Mouse (Mus musculus): ENCODE measurements at regions not wholly inside any gene's neighbourhood (a gene's known extent, or its start where the extent isn't known, plus 50 kb on each side); places are given as distances from the start of the nearest gene placed in this dataset.

- DNase-seq, result no peak
These were observed 222.7 kb downstream of the Fam84b start for GRCm38 (mm10) chr15:60630756-60631402.

- no peak for DNase-seq
These were observed 234.8 kb downstream of the Fam84b start for GRCm38 (mm10) chr15:60618801-60619200.

GRCm38 (mm10) chr15:60617371-60617770, 236.2 kb downstream of the Fam84b start:
- DNase-seq, result no peak

GRCm38 (mm10) chr15:60601885-60602284, 251.7 kb downstream of the Fam84b start:
- DNase-seq, result no peak

- no peak for DNase-seq
These were observed 276.5 kb downstream of the Fam84b start for GRCm38 (mm10) chr15:60577084-60577483.

- DNase-seq, result no peak
These were observed 287.3 kb downstream of the Fam84b start for GRCm38 (mm10) chr15:60566267-60566666.

- no peak for DNase-seq
These were observed 288.6 kb downstream of the Fam84b start for GRCm38 (mm10) chr15:60565017-60565416.

GRCm38 (mm10) chr15:60560641-60561040, 292.9 kb downstream of the Fam84b start:
- no peak for DNase-seq

GRCm38 (mm10) chr15:60555691-60556090, 297.9 kb downstream of the Fam84b start:
- no peak for DNase-seq

GRCm38 (mm10) chr15:60554587-60554986, 299.0 kb downstream of the Fam84b start:
- no peak for DNase-seq

- DNase-seq, result no peak
These were observed 305.5 kb downstream of the Fam84b start for GRCm38 (mm10) chr15:60548045-60548444.

- no peak for DNase-seq
These were observed 316.4 kb downstream of the Fam84b start for GRCm38 (mm10) chr15:60537191-60537590.

- DNase-seq, result no peak
These were observed 318.9 kb downstream of the Fam84b start for GRCm38 (mm10) chr15:60534701-60535100.

GRCm38 (mm10) chr15:60516810-60517209, 336.8 kb downstream of the Fam84b start:
- DNase-seq, result no peak

GRCm38 (mm10) chr15:60476755-60477310, 376.7 kb downstream of the Fam84b start:
- no peak for DNase-seq

- DNase-seq, result no peak
These were observed 378.5 kb downstream of the Fam84b start for GRCm38 (mm10) chr15:60475086-60475485.

GRCm38 (mm10) chr15:60431916-60432315, 415.5 kb upstream of the 4933412E24Rik start:
- DNase-seq, result no peak

- DNase-seq, result no peak
These were observed 402.7 kb upstream of the 4933412E24Rik start for GRCm38 (mm10) chr15:60419081-60419480.

GRCm38 (mm10) chr15:60392267-60392666, 375.9 kb upstream of the 4933412E24Rik start:
- DNase-seq, result no peak

GRCm38 (mm10) chr15:60390336-60390735, 373.9 kb upstream of the 4933412E24Rik start:
- DNase-seq, result no peak

- no peak for DNase-seq
These were observed 371.5 kb upstream of the 4933412E24Rik start for GRCm38 (mm10) chr15:60387962-60388361.

Data from thymus, adult 18-20 months (tissue).